Mouse (Mus musculus) forebrain, embryonic 14.5 days (tissue): Measurements from ENCODE around the gene Polr3e. TPM values are rescaled to one million over a fixed set of nuclear protein-coding genes. Genes with fewer than 3 reads are reported as not detected.
A peak's percentile ranks its signal among the peaks of the same experiment; 100 is the strongest.
"Not testable (repeated sequence)": the region's sequence is repeated elsewhere in the genome, so short reads cannot be mapped to it uniquely, and the experiment has no call there.

Experiments
- ATAC-seq: fragments of 200-750 bp; cut with Nextera tagmentation; 2 replicates; pipeline ENCODE4 v1.8.0; 2017; ENCODE audit warnings: mild to moderate bottlenecking, moderate library complexity
- DNase-seq: peaks from one replicate; pipeline ENCODE4 v3.0.0-alpha.2; 2015; ENCODE audit warnings: low spot score
- H3K27ac ChIP-seq: fragments of 300-500 bp; sonication (generic); 2 replicates; pipeline ENCODE4 v1.5.1; 2014; ENCODE audit warnings: low read depth, mild to moderate bottlenecking, control low read depth, low read length, moderate library complexity
- H3K27me3 ChIP-seq: fragments of 300-500 bp; sonication (generic); replicated peaks from 2 replicates; pipeline ENCODE4 v1.6.1; 2014; ENCODE audit warnings: low read length, control low read depth, mixed read lengths; ENCODE audit not compliant: control insufficient read depth, insufficient read depth
- H3K36me3 ChIP-seq: fragments of 300-500 bp; sonication (generic); 2 replicates; pipeline ENCODE4 v1.6.1; 2014; ENCODE audit warnings: low read length, control low read depth; ENCODE audit not compliant: control insufficient read depth, insufficient read depth
- H3K4me1 ChIP-seq: fragments of 300-500 bp; sonication (generic); 2 replicates; pipeline ENCODE4 v1.6.1; 2014; ENCODE audit warnings: antibody characterized with exemption, low read length, control low read depth; ENCODE audit not compliant: control insufficient read depth, insufficient read depth
- H3K4me2 ChIP-seq: fragments of 300-500 bp; sonication (generic); 2 replicates; pipeline ENCODE4 v1.6.1; 2014; ENCODE audit warnings: mild to moderate bottlenecking, control low read depth, low read length
- H3K4me3 ChIP-seq: fragments of 300-500 bp; sonication (generic); 2 replicates; pipeline ENCODE4 v1.5.1; 2014; ENCODE audit warnings: low read depth, low read length, control low read depth
- H3K9ac ChIP-seq: fragments of 300-500 bp; sonication (generic); 2 replicates; pipeline ENCODE4 v1.6.1; 2014; ENCODE audit warnings: mild to moderate bottlenecking, low read length, control low read depth, moderate library complexity
- H3K9me3 ChIP-seq: fragments of 300-500 bp; sonication (generic); replicated peaks from 2 replicates; pipeline ENCODE4 v1.6.1; 2016; ENCODE audit warnings: low read length, control low read depth, mixed read lengths; ENCODE audit not compliant: control insufficient read depth
- WGBS: fragments of 180-500 bp; shearing (Covaris S2); extraction: QIAGEN DNeasy Blood & Tissue Kit; methylation state at CpG from one replicate; pipeline ENCODE4 v1.1.7; 2014; 5-methylcytosine and 5-hydroxymethylcytosine counted together
- polyA plus RNA-seq: library from polyadenylated mRNA; unstranded; fragments of >200 nt; fragmentation: Nextera tagmentation; extraction: Ambion mirVana; gene quantifications from 2 replicates; pipeline ENCODE4 v1.2.1, GENCODE M21; 2014

The Polr3e gene
- polyA plus RNA-seq, 1 experiment from 2014 or later, result 23.2 TPM

DNA sequence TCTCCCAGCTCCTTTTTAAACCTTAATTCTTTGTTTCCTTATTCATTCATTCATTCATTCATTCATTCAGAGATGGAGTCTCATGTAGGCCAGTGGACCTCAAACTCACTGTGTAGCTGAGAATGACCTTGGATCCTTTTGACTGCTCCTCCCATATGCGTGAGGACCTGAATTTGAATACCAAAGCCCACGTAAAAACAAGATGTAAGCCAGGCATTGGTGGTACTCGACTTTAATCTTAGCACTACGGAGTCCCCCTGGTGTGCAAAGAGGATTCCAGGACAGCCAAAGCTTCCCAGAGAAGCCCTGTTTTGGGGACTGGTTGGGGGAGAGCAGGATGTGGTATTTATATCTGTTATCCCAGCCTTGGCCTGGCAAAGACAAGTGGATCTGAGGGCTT is 17.4 kb upstream of the Polr3e start:
- H3K27me3 ChIP-seq, result no peaks in the 10 kb centered on the region
- peaks cover 17% of the 10 kb centered on the region for H3K36me3 ChIP-seq
- H3K4me3 ChIP-seq, result no peak overlapping the region
- no peaks in the 10 kb centered on the region for H3K9me3 ChIP-seq
- WGBS, result 67% methylated on average over 4 of the region's 4 CpGs
- no peak overlapping the region for H3K27ac ChIP-seq
- no peak overlapping the region for H3K4me2 ChIP-seq
- ATAC-seq (no peak), DNase-seq (no peak)
- no peak overlapping the region for H3K9ac ChIP-seq
- H3K4me1 ChIP-seq, result no peaks in the 10 kb centered on the region

DNA sequence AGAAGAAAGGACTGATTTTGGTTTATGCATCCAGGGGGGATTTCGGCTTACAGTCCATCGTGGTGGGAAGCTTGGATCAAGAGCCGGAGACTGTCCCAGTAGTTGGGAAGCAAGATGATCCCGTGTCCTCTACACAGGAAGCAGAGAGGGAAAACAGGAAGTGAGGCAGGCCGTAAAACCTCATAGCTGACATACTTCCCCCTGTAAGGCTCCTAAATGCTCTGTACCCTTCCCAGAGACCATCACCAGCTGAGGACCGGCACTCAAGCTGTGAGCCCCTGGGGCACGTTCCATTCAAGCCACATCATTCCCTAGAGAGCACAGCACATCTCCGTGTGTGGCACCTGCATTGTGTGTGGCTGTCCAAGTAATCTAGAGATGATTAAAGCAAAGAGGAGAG is 15.8 kb upstream of the Polr3e start:
- ATAC-seq (no peak), DNase-seq (no peak)
- H3K4me2 ChIP-seq, result no peak overlapping the region
- no peaks in the 10 kb centered on the region for H3K4me1 ChIP-seq
- no peaks in the 10 kb centered on the region for H3K27me3 ChIP-seq
- H3K27ac ChIP-seq, result no peak overlapping the region
- H3K9ac ChIP-seq, result no peak overlapping the region
- no peak overlapping the region for H3K4me3 ChIP-seq
- H3K9me3 ChIP-seq, result no peaks in the 10 kb centered on the region
- peaks cover 12% of the 10 kb centered on the region for H3K36me3 ChIP-seq
- 60% methylated on average over 8 of the region's 8 CpGs for WGBS

DNA sequence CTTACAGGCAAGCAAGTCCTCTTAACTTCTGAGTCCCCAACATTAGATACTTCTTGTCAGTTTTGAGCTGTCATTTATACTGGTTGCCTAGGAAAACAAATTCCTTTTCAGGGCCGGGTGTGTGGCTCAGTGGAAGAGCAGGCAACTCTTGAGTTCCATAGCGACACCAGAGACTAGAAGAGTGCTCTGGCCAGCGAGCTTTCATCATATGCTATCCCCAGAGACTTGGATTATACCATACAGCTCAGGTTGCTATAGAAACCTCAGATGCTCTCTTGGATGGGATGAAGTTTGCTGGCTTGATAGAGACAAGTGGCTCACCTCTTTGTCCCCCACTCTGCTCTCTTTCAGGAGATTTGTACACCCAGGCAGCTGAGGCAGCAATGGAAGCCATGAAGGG is 14.6 kb upstream of the Polr3e start:
- Histone ChIP-seq H3K27me3 (no peaks in the 10 kb centered on the region), H3K27ac (peak overlapping the region; percentile 39; the same call in 1 of the 2 replicates), H3K4me3 (no peak overlapping the region), H3K36me3 (peaks cover 12% of the 10 kb centered on the region), H3K4me2 (no peak overlapping the region), H3K9me3 (no peaks in the 10 kb centered on the region), H3K9ac (no peak overlapping the region), H3K4me1 (no peaks in the 10 kb centered on the region)
- 49% methylated on average over 3 of the region's 3 CpGs for WGBS
- ATAC-seq (no peak), DNase-seq (peak; percentile 20)

DNA sequence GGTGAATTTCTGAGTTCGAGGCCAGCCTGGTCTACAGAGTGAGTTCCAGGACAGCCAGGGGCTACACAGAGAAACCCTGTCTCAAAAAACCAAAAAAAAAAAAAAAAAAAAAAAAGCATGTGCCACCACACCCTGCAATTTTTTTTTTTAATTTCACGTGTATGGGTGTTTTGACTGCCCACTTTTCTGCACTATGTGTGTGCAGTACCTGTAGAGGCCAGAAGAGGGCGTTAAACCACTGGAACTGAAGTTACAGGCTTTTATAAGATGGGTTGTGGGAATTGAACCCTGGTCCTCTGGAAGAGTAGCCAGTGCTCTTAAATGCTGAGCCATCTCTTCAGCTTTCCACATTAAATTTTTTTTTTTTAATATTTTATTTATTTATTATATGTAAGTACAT is 7.4 kb upstream of the Polr3e start:
- not testable (repeated sequence) for H3K27ac ChIP-seq, H3K4me3 ChIP-seq, H3K4me1 ChIP-seq, H3K4me2 ChIP-seq, ATAC-seq, H3K9me3 ChIP-seq, H3K36me3 ChIP-seq, H3K27me3 ChIP-seq, H3K9ac ChIP-seq, DNase-seq
- 77% methylated on average over 3 of the region's 3 CpGs for WGBS

DNA sequence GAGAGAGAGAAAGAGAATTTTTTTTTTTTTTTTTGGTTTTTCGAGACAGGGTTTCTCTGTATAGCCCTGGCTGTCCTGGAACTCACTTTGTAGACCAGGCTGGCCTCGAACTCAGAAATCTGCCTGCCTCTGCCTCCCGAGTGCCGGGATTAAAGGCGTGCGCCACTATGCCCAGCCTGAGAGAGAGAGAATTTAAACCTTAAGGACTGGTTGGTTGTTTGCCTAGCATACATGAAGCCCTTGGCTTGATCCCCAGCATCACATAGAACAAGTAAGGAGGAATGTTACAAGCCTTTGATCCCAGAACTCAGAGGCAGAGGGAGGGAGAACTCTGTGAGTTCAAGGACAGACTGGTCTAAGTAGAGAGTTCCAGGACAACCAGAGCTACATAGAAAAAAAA is 6.3 kb upstream of the Polr3e start:
- WGBS, result 93% methylated on average over 6 of the region's 6 CpGs
- H3K9ac ChIP-seq, ATAC-seq, H3K27me3 ChIP-seq, H3K9me3 ChIP-seq, H3K27ac ChIP-seq, H3K4me3 ChIP-seq, H3K4me2 ChIP-seq, DNase-seq, H3K4me1 ChIP-seq, H3K36me3 ChIP-seq: not testable (repeated sequence)

DNA sequence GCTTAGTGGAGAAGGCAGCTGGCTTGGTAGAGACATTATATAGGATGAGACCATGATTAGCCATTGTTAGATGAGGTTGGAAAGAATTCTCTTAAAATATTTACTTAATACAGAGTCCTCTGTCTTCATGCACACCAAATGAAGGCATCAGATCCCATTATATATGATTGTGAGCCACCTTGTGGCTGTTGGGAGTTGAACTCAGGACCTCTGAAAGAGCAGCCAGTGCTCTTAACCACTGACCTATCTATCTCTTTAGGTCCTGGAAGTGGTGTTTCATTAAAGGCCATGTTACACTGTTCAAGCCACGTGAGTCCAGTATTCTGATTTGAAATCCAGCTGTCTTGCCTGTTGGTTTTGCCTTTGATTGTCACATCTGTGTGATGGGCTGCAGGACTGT is 4.2 kb upstream of the Polr3e start:
- H3K4me3 ChIP-seq, result no peak overlapping the region
- no peaks in the 10 kb centered on the region for H3K4me1 ChIP-seq
- WGBS, result 35% methylated on average over 1 of the region's 1 CpGs
- H3K9ac ChIP-seq, result no peak overlapping the region
- no peaks in the 10 kb centered on the region for H3K9me3 ChIP-seq
- no peaks in the 10 kb centered on the region for H3K36me3 ChIP-seq
- no peak overlapping the region for H3K27ac ChIP-seq
- H3K27me3 ChIP-seq, result no peaks in the 10 kb centered on the region
- DNase-seq (peak; percentile 11), ATAC-seq (no peak)
- no peak overlapping the region for H3K4me2 ChIP-seq

DNA sequence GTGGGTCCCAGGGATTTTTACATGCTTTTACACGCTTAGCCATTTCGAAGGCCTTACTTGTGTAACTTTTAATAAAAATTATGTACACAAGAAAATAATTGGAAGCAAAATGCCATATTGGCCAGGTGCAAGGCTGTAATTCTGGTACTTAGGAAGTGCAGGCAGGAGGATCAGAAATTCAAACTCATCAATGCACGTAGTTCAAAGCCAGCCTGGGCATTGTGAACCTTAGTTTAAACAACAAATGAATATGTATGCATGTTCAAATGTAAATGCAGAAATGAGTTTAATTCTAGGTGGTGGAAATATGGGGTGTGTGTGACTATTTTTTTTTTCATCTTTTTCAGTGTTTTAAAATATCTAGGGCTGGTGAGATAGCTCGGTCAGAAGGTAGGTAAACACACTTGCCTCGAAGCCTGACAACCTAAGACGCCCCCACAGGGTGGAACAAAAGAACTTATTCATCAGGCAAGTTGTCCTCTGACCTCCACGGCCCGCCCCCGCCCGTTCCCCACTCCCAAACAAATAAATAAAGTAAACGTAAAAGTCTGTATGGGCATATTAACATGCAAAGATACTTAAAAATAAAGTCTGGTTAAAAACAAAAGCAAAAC is 1.2 kb upstream of the Polr3e start:
- Histone ChIP-seq H3K36me3 (no peaks in the 10 kb centered on the region), H3K27me3 (no peaks in the 10 kb centered on the region), H3K4me1 (peaks cover 2% of the 10 kb centered on the region; the same call in 1 of the 2 replicates), H3K27ac (no peak overlapping the region), H3K4me3 (no peak overlapping the region), H3K4me2 (no peak overlapping the region), H3K9me3 (no peaks in the 10 kb centered on the region), H3K9ac (no peak overlapping the region)
- no peak for ATAC-seq
- 25% methylated on average over 11 of the region's 11 CpGs for WGBS
- no peak for DNase-seq

DNA sequence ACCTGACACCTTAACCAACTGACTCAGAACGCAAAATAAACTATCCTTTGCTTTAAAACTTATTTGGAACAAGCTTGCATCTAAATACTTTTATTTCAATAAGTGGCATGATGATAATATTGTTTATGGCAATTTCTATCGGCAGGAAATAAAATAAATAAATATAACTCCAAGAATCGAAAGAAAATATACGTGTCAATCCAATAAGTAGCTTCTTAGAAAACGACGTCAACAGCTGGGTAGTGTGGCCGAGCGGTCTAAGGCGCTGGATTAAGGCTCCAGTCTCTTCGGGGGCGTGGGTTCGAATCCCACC is 309 bp upstream of the Polr3e start:
- H3K4me3 ChIP-seq, result peak overlapping the region; percentile 93
- H3K4me1 ChIP-seq, result peaks cover 2% of the 10 kb centered on the region; the same call in 1 of the 2 replicates
- 11% methylated on average over 12 of the region's 12 CpGs for WGBS
- H3K27ac ChIP-seq, result no peak overlapping the region
- no peak overlapping the region for H3K9ac ChIP-seq
- ATAC-seq (no peak), DNase-seq (no peak)
- peak overlapping the region; percentile 29; the same call in 1 of the 2 replicates for H3K4me2 ChIP-seq
- H3K9me3 ChIP-seq, result no peaks in the 10 kb centered on the region
- no peaks in the 10 kb centered on the region for H3K36me3 ChIP-seq
- no peaks in the 10 kb centered on the region for H3K27me3 ChIP-seq

DNA sequence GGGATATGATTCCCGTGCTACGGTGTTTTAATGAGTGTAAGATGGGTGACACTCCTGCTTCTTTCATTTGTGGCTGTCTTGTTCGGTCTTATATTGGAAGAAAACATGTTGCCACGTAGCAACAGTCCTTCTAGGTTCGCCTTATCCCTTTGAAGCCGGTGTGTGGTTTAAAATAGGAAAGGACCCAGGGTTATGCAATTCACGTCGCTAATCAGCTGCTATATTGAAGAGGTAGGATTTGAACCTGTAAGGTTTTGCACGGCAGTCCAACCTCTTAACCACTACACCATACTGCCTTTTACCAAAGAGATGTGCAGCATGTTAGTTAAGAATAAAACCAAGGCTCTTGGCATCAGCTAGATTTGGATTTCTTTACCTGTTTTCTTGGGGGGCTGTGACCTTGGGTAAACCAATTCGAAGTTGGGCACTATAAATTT is 1.0 kb downstream of the Polr3e start:
- Histone ChIP-seq H3K9ac (peak overlapping the region; percentile 89), H3K36me3 (no peaks in the 10 kb centered on the region), H3K4me3 (peak overlapping the region; percentile 93), H3K4me2 (peak overlapping the region; percentile 70), H3K4me1 (peaks cover 2% of the 10 kb centered on the region; the same call in 1 of the 2 replicates), H3K27me3 (no peaks in the 10 kb centered on the region), H3K27ac (no peak overlapping the region), H3K9me3 (no peaks in the 10 kb centered on the region)
- DNase-seq, result peak; percentile 87
- 7% methylated on average over 10 of the region's 10 CpGs for WGBS
- peak; percentile 60 for ATAC-seq
